Mouse (Mus musculus) olfactory bulb, adult 2 months (tissue): Measurements from ENCODE around the gene Slc25a5.

Source experiments
- CTCF ChIP-seq: fragments of 200-500 bp; IDR thresholded peaks from 2 replicates; pipeline ENCODE4 v1.5.1; 2012; ENCODE audit warnings: low read depth, mild to moderate bottlenecking, low read length, moderate library complexity; ENCODE audit not compliant: insufficient read depth
- POLR2A ChIP-seq: fragments of 200-500 bp; IDR thresholded peaks from 2 replicates; pipeline ENCODE4 v1.6.1; 2012; ENCODE audit warnings: mild to moderate bottlenecking, low read depth, low read length, moderate library complexity; ENCODE audit not compliant: insufficient read depth

DNA sequence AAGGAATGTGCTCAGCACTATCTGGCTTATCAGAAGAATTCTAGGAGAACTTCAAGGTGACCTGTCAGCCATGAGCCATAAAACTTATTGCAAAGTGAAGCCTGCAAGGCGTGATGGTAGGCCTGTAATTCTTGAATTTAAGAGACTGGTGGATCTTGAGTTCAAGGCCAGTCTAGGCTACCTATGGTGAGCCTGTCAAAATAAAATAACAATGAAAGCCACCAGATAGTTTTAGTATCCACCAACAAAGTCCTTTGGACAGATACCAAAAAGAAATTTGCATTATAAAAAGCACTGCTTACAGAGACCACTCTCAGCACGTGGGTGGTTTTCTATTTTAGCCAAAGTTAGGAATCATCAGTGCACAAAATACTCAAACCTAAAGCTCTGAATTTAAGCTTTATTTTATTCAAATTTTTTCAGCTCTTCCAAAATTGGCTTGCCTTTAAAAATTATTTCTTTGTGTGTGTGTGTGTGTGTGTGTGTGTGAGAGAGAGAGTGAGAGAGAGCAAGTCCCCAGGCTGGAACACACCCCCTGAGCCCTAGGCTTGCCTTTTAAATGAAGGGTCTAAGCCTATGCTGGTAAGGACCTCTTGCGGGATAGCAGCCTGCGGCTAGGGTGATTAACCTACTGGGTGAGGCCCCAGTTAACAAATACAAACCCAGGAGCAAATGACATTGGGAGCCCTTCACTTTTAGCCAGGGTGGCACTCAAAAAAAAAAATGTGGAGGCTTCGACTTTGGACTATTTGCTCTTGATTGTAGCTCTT is 10.2 kb downstream of the Slc25a5 start:
- TF ChIP-seq POLR2A (no peak), CTCF (no peak)
